Mouse (Mus musculus): Measurements from ENCODE around the gene Vps37d. TPM values are rescaled to one million over a fixed set of nuclear protein-coding genes. Genes with fewer than 3 reads are reported as not detected.

The Vps37d gene
- polyA plus RNA-seq, 1 experiment from 2014 or later: 29.8 TPM

GRCm38 (mm10) chr5:135109017-135109416, 31.0 kb upstream of the Vps37d start:
- H3K4me2 ChIP-seq (ENCODE audit: low read length): no peak overlapping the region
- no peaks in the 10 kb centered on the region for H3K9me3 ChIP-seq (ENCODE audit: control insufficient read depth, low read length)
- WGBS: 63% methylated on average over 6 of the region's 6 CpGs
- H3K27ac ChIP-seq (ENCODE audit: low read depth, low read length): no peak overlapping the region
- peaks cover 11% of the 10 kb centered on the region for H3K4me1 ChIP-seq (ENCODE audit: control insufficient read depth, insufficient read depth, low read depth, low read length)
- H3K9ac ChIP-seq (ENCODE audit: low read depth, low read length): no peak overlapping the region
- no peaks in the 10 kb centered on the region for H3K36me3 ChIP-seq (ENCODE audit: control insufficient read depth, insufficient read depth, low read length)
- ATAC-seq: no peak
- H3K4me3 ChIP-seq (ENCODE audit: low read length): no peak overlapping the region
- peaks cover 41% of the 10 kb centered on the region for H3K27me3 ChIP-seq (replicated peaks; ENCODE audit: control insufficient read depth, insufficient read depth, low read length)

GRCm38 (mm10) chr5:135107521-135108501, 29.7 kb upstream of the Vps37d start:
- peaks cover 11% of the 10 kb centered on the region for H3K4me1 ChIP-seq (ENCODE audit: control insufficient read depth, insufficient read depth, low read depth, low read length)
- peak overlapping the region; percentile 55 for H3K4me3 ChIP-seq (ENCODE audit: low read length)
- no peaks in the 10 kb centered on the region for H3K36me3 ChIP-seq (ENCODE audit: control insufficient read depth, insufficient read depth, low read length)
- 0 out of 2 replicates have a peak, but pooled peaks have one; percentile 40 for ATAC-seq
- WGBS: 9% methylated on average over 40 of the region's 40 CpGs
- peaks cover 43% of the 10 kb centered on the region for H3K27me3 ChIP-seq (replicated peaks; ENCODE audit: control insufficient read depth, insufficient read depth, low read length)
- H3K4me2 ChIP-seq (ENCODE audit: low read length): peak overlapping the region; percentile 93
- H3K9ac ChIP-seq (ENCODE audit: low read depth, low read length): no peak overlapping the region
- no peak overlapping the region for H3K27ac ChIP-seq (ENCODE audit: low read depth, low read length)
- H3K9me3 ChIP-seq (ENCODE audit: control insufficient read depth, low read length): no peaks in the 10 kb centered on the region

GRCm38 (mm10) chr5:135106758-135107256, 28.7 kb upstream of the Vps37d start:
- H3K27me3 ChIP-seq (replicated peaks; ENCODE audit: control insufficient read depth, insufficient read depth, low read length): peaks cover 43% of the 10 kb centered on the region
- peaks cover 11% of the 10 kb centered on the region for H3K4me1 ChIP-seq (ENCODE audit: control insufficient read depth, insufficient read depth, low read depth, low read length)
- peak overlapping the region; percentile 93 for H3K4me2 ChIP-seq (ENCODE audit: low read length)
- no peaks in the 10 kb centered on the region for H3K36me3 ChIP-seq (ENCODE audit: control insufficient read depth, insufficient read depth, low read length)
- peak; percentile 90 for ATAC-seq
- peak overlapping the region; percentile 55 for H3K4me3 ChIP-seq (ENCODE audit: low read length)
- H3K9ac ChIP-seq (ENCODE audit: low read depth, low read length): peak overlapping the region; percentile 58
- 0% methylated on average over 42 of the region's 48 CpGs for WGBS
- H3K9me3 ChIP-seq (ENCODE audit: control insufficient read depth, low read length): no peaks in the 10 kb centered on the region
- no peak overlapping the region for H3K27ac ChIP-seq (ENCODE audit: low read depth, low read length)

- H3K4me2 ChIP-seq (ENCODE audit: low read length): no peak overlapping the region
- H3K4me1 ChIP-seq (ENCODE audit: control insufficient read depth, insufficient read depth, low read depth, low read length): peaks cover 11% of the 10 kb centered on the region
- H3K9ac ChIP-seq (ENCODE audit: low read depth, low read length): no peak overlapping the region
- no peaks in the 10 kb centered on the region for H3K9me3 ChIP-seq (ENCODE audit: control insufficient read depth, low read length)
- H3K27me3 ChIP-seq (replicated peaks; ENCODE audit: control insufficient read depth, insufficient read depth, low read length): peaks cover 38% of the 10 kb centered on the region
- ATAC-seq: no peak
- H3K4me3 ChIP-seq (ENCODE audit: low read length): no peak overlapping the region
- WGBS: 68% methylated on average over 11 of the region's 11 CpGs
- no peaks in the 10 kb centered on the region for H3K36me3 ChIP-seq (ENCODE audit: control insufficient read depth, insufficient read depth, low read length)
- no peak overlapping the region for H3K27ac ChIP-seq (ENCODE audit: low read depth, low read length)
Observed at GRCm38 (mm10) chr5:135103999-135104660, 26.1 kb upstream of the Vps37d start.

GRCm38 (mm10) chr5:135100981-135101380, 22.9 kb upstream of the Vps37d start:
- ATAC-seq: no peak
- no peaks in the 10 kb centered on the region for H3K9me3 ChIP-seq (ENCODE audit: control insufficient read depth, low read length)
- no peaks in the 10 kb centered on the region for H3K36me3 ChIP-seq (ENCODE audit: control insufficient read depth, insufficient read depth, low read length)
- no peaks in the 10 kb centered on the region for H3K4me1 ChIP-seq (ENCODE audit: control insufficient read depth, insufficient read depth, low read depth, low read length)
- no peak overlapping the region for H3K4me3 ChIP-seq (ENCODE audit: low read length)
- H3K27ac ChIP-seq (ENCODE audit: low read depth, low read length): no peak overlapping the region
- 65% methylated on average over 1 of the region's 1 CpGs for WGBS
- H3K4me2 ChIP-seq (ENCODE audit: low read length): no peak overlapping the region
- H3K27me3 ChIP-seq (replicated peaks; ENCODE audit: control insufficient read depth, insufficient read depth, low read length): peaks cover 13% of the 10 kb centered on the region
- H3K9ac ChIP-seq (ENCODE audit: low read depth, low read length): no peak overlapping the region

GRCm38 (mm10) chr5:135089653-135090052, 11.6 kb upstream of the Vps37d start, which contains the start of gene Mlxipl:
Gene Mlxipl (plus strand): TSS chr5:135089890.
- ATAC-seq: no peak
- no peak within 1 kb of the TSS for H3K9ac ChIP-seq (ENCODE audit: low read depth, low read length)
- no peaks in the 10 kb centered on the region for H3K36me3 ChIP-seq (ENCODE audit: control insufficient read depth, insufficient read depth, low read length)
- no peak within 1 kb of the TSS for H3K27ac ChIP-seq (ENCODE audit: low read depth, low read length)
- H3K4me2 ChIP-seq (ENCODE audit: low read length): no peak within 1 kb of the TSS
- no peaks in the 10 kb centered on the region for H3K4me1 ChIP-seq (ENCODE audit: control insufficient read depth, insufficient read depth, low read depth, low read length)
- 2% methylated on average over 34 of the region's 39 CpGs for WGBS
- peaks cover 38% of the 10 kb centered on the region for H3K27me3 ChIP-seq (replicated peaks; ENCODE audit: control insufficient read depth, insufficient read depth, low read length)
- no peaks in the 10 kb centered on the region for H3K9me3 ChIP-seq (ENCODE audit: control insufficient read depth, low read length)
- no peak within 1 kb of the TSS for H3K4me3 ChIP-seq (ENCODE audit: low read length)

- Histone ChIP-seq H3K4me1 (ENCODE audit: control insufficient read depth, insufficient read depth, low read depth, low read length) (no peaks in the 10 kb centered on the region), H3K9me3 (ENCODE audit: control insufficient read depth, low read length) (no peaks in the 10 kb centered on the region), H3K36me3 (ENCODE audit: control insufficient read depth, insufficient read depth, low read length) (no peaks in the 10 kb centered on the region), H3K27me3 (replicated peaks; ENCODE audit: control insufficient read depth, insufficient read depth, low read length) (peaks cover 38% of the 10 kb centered on the region), H3K4me2 (ENCODE audit: low read length) (no peak overlapping the region), H3K9ac (ENCODE audit: low read depth, low read length) (no peak overlapping the region), H3K4me3 (ENCODE audit: low read length) (no peak overlapping the region), H3K27ac (ENCODE audit: low read depth, low read length) (no peak overlapping the region)
- 74% methylated on average over 4 of the region's 4 CpGs for WGBS
- no peak for ATAC-seq
Observed at GRCm38 (mm10) chr5:135086871-135087270, 8.8 kb upstream of the Vps37d start.

GRCm38 (mm10) chr5:135080539-135080938, 2.5 kb upstream of the Vps37d start:
- H3K9ac ChIP-seq (ENCODE audit: low read depth, low read length): no peak overlapping the region
- WGBS: 92% methylated on average over 5 of the region's 5 CpGs

GRCm38 (mm10) chr5:135079578-135079977, 1.5 kb upstream of the Vps37d start:
- no peak overlapping the region for H3K4me2 ChIP-seq (ENCODE audit: low read length)
- H3K36me3 ChIP-seq (ENCODE audit: control insufficient read depth, insufficient read depth, low read length): 0 out of 2 replicates have a peak, but pooled peaks cover 2% of the 10 kb centered on the region
- ATAC-seq: no peak
- H3K9me3 ChIP-seq (ENCODE audit: control insufficient read depth, low read length): no peaks in the 10 kb centered on the region
- no peak overlapping the region for H3K4me3 ChIP-seq (ENCODE audit: low read length)
- H3K4me1 ChIP-seq (ENCODE audit: control insufficient read depth, insufficient read depth, low read depth, low read length): peaks cover 11% of the 10 kb centered on the region
- H3K27ac ChIP-seq (ENCODE audit: low read depth, low read length): no peak overlapping the region
- 0 out of 2 replicates have a peak, but pooled peaks cover 2% of the 10 kb centered on the region for H3K27me3 ChIP-seq (replicated peaks; ENCODE audit: control insufficient read depth, insufficient read depth, low read length)
- H3K9ac ChIP-seq (ENCODE audit: low read depth, low read length): no peak overlapping the region
- WGBS: 96% methylated on average over 2 of the region's 2 CpGs

More at GRCm38 (mm10) chr5:135080539-135080938, 2.5 kb upstream of the Vps37d start:
- Histone ChIP-seq H3K9me3 (ENCODE audit: control insufficient read depth, low read length) (no peaks in the 10 kb centered on the region), H3K27me3 (replicated peaks; ENCODE audit: control insufficient read depth, insufficient read depth, low read length) (0 out of 2 replicates have a peak, but pooled peaks cover 3% of the 10 kb centered on the region), H3K4me2 (ENCODE audit: low read length) (no peak overlapping the region), H3K4me1 (ENCODE audit: control insufficient read depth, insufficient read depth, low read depth, low read length) (peaks cover 11% of the 10 kb centered on the region), H3K36me3 (ENCODE audit: control insufficient read depth, insufficient read depth, low read length) (no peaks in the 10 kb centered on the region), H3K4me3 (ENCODE audit: low read length) (no peak overlapping the region), H3K27ac (ENCODE audit: low read depth, low read length) (no peak overlapping the region)
- ATAC-seq: no peak
